Mouse (Mus musculus): ENCODE data around the gene Hcn3.

Gene Hcn3

GRCm38 (mm10) chr3:89101459-89101811 is 58.6 kb downstream of the Hcn3 start:
- no peak for DNase-seq (ENCODE audit: inconsistent age in 2 of 2, low spot score in 1 of 2)

- peak; percentile 53 to 60 for DNase-seq (ENCODE audit: inconsistent age in 2 of 2, low spot score in 1 of 2)
Measured at GRCm38 (mm10) chr3:89100811-89101210, 59.2 kb downstream of the Hcn3 start, which contains the start of gene Gm43738. Gene Gm43738, minus strand, starts transcription at chr3:89101099.
